Mouse (Mus musculus) liver, adult (tissue): ENCODE results near the gene Baz2b.

Experiments used
- GATA4 ChIP-seq: IDR thresholded peaks from 2 replicates; pipeline ENCODE4 v1.6.1; 2014; ENCODE audit warnings: mild to moderate bottlenecking, low read length; ENCODE audit not compliant: insufficient replicate concordance

Gene Baz2b

GRCm38 (mm10) chr2:59992488-59993189 lies 217.0 kb downstream of the Baz2b start:
- no peak for TF ChIP-seq GATA4

GRCm38 (mm10) chr2:59991775-59992174 lies 217.9 kb downstream of the Baz2b start:
- no peak for TF ChIP-seq GATA4

- TF ChIP-seq GATA4 = no peak
Measured at GRCm38 (mm10) chr2:59987521-59987920, 222.1 kb downstream of the Baz2b start.

- no peak for TF ChIP-seq GATA4
Measured at GRCm38 (mm10) chr2:59979488-59980220, 230.0 kb downstream of the Baz2b start.

GRCm38 (mm10) chr2:59976680-59977079 lies 233.0 kb downstream of the Baz2b start:
- no peak for TF ChIP-seq GATA4

GRCm38 (mm10) chr2:59975772-59976171 lies 233.9 kb downstream of the Baz2b start:
- TF ChIP-seq GATA4 = no peak

GRCm38 (mm10) chr2:59973962-59974361 lies 235.7 kb downstream of the Baz2b start:
- no peak for TF ChIP-seq GATA4

- peak; percentile 87; the same call in 1 of the 2 replicates for TF ChIP-seq GATA4
Measured at GRCm38 (mm10) chr2:59973104-59973641, 236.5 kb downstream of the Baz2b start.

- TF ChIP-seq GATA4 = no peak
Measured at GRCm38 (mm10) chr2:59970511-59970910, 239.1 kb downstream of the Baz2b start.

GRCm38 (mm10) chr2:59969099-59969498 lies 240.5 kb downstream of the Baz2b start:
- no peak for TF ChIP-seq GATA4

GRCm38 (mm10) chr2:59968593-59968992 lies 241.0 kb downstream of the Baz2b start:
- no peak for TF ChIP-seq GATA4

GRCm38 (mm10) chr2:59966454-59966853 lies 243.2 kb downstream of the Baz2b start:
- no peak for TF ChIP-seq GATA4

- no peak for TF ChIP-seq GATA4
Measured at GRCm38 (mm10) chr2:59963011-59963410, 246.6 kb downstream of the Baz2b start.

GRCm38 (mm10) chr2:59962579-59962978 lies 247.1 kb downstream of the Baz2b start:
- no peak for TF ChIP-seq GATA4

- no peak for TF ChIP-seq GATA4
Measured at GRCm38 (mm10) chr2:59960495-59960772, 249.2 kb downstream of the Baz2b start.
